Mouse (Mus musculus): ENCODE measurements at regions not wholly inside any gene's neighbourhood (a gene's known extent, or its start where the extent isn't known, plus 50 kb on each side); places are given as distances from the start of the nearest gene placed in this dataset.
A peak's percentile ranks its signal among the peaks of the same experiment; 100 is the strongest.

DNA sequence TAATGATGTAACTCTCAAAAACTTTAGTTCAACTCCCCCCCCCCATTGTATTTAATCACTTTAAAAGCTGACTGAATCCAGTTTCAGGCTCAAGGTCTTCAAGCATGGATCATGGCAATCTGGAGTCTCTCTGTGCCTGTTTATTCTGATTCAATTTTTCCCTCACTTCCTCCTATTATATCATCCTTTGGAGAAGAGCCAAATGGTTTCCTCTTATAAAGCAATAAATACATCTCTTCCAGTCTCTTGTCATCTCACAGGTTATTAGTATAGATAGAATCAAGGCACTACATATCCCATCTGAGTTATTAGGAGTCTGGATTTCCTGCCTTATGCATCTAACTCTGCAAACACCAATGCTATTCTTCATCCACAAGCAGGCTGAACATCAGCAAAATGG lies 530.2 kb upstream of the Pdcd1 start:
- DNase-seq: no peak

DNA sequence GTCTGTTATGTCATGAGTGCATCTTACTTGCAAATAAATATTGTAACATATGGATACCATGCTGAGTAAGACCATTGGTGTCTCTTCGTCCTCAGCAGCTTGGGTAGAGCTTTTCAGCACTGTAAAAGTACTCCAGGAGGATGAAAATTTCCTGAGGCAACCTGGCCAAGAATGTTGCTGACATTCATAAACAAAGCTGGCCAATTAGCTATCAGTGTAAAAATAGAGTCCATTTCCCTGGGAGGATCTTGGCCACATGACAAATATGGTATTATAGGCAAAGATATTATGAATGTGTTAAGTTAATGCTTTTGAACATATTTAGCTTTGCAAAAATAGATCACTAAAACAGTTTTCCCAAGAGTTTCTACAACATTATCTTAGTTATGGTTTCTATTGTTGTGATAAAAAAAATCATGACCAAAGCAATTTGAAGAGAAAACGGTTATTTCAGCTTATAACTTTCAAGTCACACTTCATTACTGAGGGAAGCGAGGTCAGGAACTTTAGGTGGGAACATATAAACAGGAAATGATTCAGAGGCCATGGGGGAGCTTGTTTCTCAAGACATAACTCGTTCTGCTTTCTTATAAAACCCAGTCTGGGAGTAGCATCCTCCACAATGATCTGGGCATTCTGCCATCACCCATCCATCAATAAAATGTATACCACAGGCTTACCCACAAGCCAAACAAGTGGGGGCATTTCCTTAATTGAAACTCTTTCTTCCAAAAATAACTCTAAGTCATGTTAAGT lies 529.5 kb upstream of the Pdcd1 start:
- DNase-seq: no peak

DNA sequence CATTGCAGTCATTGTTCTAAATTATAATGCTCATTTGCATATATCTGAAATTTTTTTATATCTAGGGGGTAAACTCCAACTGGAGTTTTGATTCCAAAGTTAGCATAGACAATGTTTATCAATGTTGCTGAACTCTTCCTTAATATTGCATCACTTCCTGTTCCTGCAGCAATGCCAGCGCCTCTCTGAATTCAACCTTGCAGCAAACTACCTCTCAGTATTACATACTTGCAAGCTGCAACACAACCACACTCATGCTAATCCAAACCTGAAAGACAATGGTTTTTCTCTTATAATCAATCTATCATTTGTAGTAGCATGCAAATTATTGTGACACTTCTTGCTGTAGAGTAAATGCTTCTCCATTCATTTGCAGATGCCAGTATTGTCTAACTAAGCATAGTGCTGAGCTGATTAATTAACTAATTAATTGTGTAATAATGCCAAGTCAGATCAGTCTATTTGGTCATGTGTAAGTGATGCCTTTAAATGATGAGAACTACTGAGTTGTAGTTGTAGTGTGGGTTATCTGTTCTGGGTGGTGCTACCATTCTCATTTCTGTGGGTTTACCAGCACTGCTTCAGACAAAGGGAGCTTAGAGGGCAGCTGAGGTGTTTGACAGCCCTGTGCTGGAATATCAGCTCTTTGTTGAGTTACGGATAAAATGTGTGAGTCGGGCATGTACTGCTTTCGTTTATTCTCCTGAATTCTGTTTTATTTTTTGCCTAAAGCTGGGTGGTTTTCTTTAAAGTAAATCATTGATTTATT lies 480.6 kb upstream of the Pdcd1 start:
- DNase-seq: no peak

GRCm38 (mm10) chr1:94504080-94504520 lies 451.7 kb upstream of the Pdcd1 start:
- no peak for DNase-seq

DNA sequence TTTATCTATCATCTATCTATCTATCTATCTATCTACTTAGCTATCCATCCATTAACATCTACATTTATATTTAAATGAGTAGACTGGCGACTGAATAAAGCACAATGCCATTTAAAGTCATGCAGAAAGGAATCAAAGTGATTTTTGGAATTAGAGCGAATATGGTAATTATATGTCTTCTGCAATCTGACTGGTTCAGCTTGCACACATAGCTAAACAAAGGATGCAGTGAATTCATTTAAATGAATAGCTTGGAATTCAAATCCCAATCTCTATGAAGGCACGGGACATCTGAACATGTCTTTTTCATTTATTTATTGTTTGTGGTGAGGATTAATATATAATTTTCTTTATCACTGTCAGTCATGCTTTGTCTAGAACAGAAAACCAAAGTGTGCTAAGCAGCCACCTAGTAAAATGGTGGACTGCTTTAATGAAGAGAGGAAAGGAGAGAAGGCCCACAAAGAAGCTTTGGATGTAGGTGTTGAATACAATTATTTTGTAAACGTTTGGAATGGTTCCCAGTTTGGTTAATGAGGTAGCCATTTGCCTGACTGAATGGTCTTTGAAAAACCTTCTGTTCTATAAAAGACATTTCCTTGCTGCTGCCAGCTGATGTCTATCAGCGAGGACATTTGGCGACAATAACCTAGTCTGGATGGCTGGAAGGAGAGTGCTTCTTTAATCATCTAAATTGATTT lies 451.2 kb upstream of the Pdcd1 start:
- no peak for DNase-seq

GRCm38 (mm10) chr1:94502066-94502861 lies 449.9 kb upstream of the Pdcd1 start:
- DNase-seq: no peak

DNA sequence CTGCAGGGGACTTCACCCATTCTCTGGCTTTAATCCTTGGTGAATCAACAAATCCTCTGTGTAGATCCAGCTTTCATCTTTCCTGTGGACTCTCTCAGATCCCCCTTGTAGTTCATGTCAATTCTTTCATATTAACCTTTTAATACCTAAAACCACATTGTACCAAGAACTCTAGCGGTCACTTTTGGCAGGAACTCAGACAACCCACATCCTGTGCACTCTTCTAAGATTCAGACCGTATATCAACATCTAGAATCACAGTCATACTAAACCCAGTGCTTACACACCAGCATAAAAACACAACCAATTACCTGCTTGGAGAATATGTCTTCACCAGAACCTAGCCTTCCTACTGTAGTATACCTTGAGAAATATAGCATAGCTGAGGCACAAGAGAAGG lies 444.6 kb upstream of the Pdcd1 start:
- no peak for DNase-seq

DNA sequence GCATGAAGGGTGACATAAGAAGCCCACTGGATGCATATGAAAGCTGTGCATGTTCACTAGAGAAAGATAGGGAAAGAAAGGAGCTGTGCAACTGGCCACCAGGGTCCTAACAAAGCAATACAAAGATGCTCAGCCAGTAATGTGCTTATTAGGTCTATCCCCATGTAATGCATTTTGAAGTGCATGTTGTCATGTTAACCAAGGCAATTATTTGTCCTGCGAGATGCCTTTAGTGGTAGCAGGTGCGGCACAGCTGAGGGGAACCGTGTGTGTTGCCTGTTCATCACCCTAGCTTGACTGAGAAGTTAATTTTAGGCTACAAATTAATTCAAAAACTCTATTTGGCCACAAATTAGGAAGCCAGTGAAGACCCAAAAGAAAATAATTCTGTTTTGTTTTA lies 444.0 kb upstream of the Pdcd1 start:
- DNase-seq: no peak

GRCm38 (mm10) chr1:94487062-94487461 lies 434.7 kb upstream of the Pdcd1 start:
- no peak for DNase-seq

GRCm38 (mm10) chr1:94469834-94470233 lies 417.5 kb upstream of the Pdcd1 start:
- peak; percentile 59 for DNase-seq

GRCm38 (mm10) chr1:94423731-94424130 lies 371.4 kb upstream of the Pdcd1 start:
- DNase-seq: no peak

DNA sequence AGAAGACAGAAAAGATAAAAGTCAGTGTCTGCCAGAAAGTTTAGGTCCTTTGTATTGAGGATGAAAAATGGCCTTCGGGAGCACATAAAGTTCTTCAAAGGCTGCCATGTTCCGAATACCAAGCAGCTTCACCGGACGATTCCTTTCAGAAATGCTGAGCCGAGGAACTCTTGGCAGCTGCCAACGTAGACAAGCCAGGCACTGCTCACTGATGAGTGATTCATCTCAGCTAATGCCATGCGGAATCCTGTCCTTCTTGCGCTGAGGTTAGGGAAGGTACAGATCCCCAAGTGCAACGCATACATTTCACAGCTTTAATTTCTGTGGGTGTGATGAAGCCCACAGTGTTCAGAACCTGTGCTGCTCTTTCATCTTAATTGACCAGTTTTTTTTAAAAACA lies 360.7 kb upstream of the Pdcd1 start:
- no peak for DNase-seq

DNA sequence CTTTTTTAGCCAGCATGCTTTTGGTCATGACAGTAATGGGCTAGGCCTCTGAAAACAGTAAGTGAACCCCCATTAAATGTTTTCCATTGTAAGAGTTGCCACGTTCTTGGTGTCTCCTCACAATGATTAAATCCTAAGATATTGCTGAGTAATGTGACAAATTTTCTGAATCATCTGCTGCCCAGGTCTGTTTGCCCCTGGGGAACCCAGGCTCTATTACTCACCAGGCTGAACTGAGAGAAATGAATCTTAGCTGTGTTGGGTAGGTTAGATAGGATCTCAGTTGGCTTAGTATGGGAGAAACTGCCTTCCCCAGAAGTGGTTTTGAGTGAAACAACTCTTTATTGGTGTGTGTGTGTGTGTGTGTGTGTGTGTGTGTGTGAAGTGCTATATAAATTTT lies 314.3 kb upstream of the Pdcd1 start:
- DNase-seq: no peak

- DNase-seq: no peak
These were observed 304.6 kb upstream of the Pdcd1 start for GRCm38 (mm10) chr1:94356996-94357395.

DNA sequence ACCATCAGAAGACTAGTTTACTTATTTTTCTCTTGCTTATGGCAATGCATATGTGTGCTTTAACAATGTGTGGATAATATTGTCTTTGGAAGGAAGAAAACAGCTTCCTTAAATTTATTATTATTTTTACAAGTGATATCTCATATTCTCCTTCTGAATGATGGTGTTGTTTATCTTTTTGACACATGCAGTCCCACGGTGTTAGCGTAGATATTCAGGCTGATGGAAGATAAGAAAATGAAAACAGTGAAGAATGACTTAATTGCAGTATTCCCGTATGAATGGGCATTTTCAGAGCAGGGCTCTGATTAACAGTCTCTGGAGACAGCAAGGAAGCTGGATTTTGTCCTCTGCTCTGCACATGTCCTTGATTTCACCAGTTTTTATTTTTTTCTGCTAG lies 303.5 kb upstream of the Pdcd1 start:
- no peak for DNase-seq

GRCm38 (mm10) chr1:94342576-94342975 lies 290.2 kb upstream of the Pdcd1 start:
- no peak for DNase-seq

- no peak for DNase-seq
These were observed 288.9 kb upstream of the Pdcd1 start for GRCm38 (mm10) chr1:94341237-94341636.

GRCm38 (mm10) chr1:94318029-94318428 lies 265.7 kb upstream of the Pdcd1 start:
- no peak for DNase-seq

GRCm38 (mm10) chr1:94298395-94298794 lies 246.0 kb upstream of the Pdcd1 start:
- no peak for DNase-seq

DNA sequence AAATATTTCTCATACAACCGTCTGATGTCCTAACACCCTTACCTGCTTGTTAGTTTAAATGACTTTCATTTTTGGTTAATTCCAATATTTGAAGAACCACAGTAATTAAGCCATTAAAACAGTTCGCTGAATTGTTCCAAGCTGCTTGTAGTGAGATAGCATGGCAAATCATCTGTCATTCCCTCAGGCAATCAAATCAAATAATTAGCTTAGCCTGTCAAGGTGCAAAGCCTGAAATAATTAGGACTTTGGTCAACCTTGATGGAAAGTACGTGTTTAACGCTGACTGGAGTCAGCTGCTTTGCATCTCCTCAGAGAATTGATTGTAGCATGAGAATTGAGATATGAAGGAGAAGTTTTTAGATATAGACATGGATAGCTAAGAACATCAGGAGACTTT lies 220.2 kb upstream of the Pdcd1 start:
- DNase-seq: no peak

- no peak for DNase-seq
These were observed 211.0 kb upstream of the Pdcd1 start for GRCm38 (mm10) chr1:94263313-94263712.

GRCm38 (mm10) chr1:94235426-94235825 lies 183.1 kb upstream of the Pdcd1 start:
- DNase-seq: no peak

DNA sequence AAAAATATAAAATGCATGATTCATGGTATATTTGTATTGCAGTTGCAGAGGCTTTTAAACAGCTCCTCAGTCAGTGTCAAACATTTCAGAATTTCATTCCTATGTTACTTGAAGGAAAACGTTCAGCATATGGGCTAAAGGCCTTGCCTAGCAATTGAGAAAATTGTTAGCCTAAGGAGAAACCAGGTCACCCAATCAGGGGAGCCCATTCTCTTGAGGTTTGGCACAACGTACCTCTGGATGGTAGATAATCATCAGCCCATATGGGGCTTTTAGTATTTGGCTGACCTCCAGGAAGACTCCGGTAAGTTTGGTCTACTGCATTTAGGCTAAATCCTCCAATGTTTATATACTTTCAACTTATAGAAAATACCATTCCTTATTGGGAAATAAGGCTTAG lies 168.7 kb upstream of the Pdcd1 start:
- no peak for DNase-seq

Data from cerebellum, adult 11-12 months (tissue).